Mouse (Mus musculus) mouse embryonic stem cell (cell line): ENCODE results near the gene Pus10.

Source experiments
- in situ Hi-C, 2 experiments: fragments of 300-500 bp; cut with MboI; formaldehyde crosslinking; loops; 1 replicate in 1 of 2; 3 replicates in 1 of 2; pipeline ENCODE4 v1.14.3; 2019 to 2020; ENCODE audit warnings: low sequenced_read_pairs in 2 of 2, low pct_unique_long_range_greater_than_20kb in 1 of 2, mixed read lengths in 1 of 2; ENCODE audit not compliant: unreplicated experiment in 1 of 2

Gene Pus10

GRCm38 (mm10) chr11:23682561-23682960, 17.1 kb downstream of the Pus10 start:
- in situ Hi-C loops: loop anchor here in 1 of 2 experiments (25.0 kb wide), 1 partner anchor 280 kb away; no protein-coding TSS in a partner anchor

- in situ Hi-C loops: loop anchor here in 1 of 2 experiments (25.0 kb wide), 1 partner anchor 276 kb away; no protein-coding TSS in a partner anchor
Observed at GRCm38 (mm10) chr11:23686671-23687070, 21.2 kb downstream of the Pus10 start.

- in situ Hi-C loops: loop anchor here in 1 of 2 experiments (25.0 kb wide), 1 partner anchor 274 kb away; no protein-coding TSS in a partner anchor
Observed at GRCm38 (mm10) chr11:23688060-23688459, 22.6 kb downstream of the Pus10 start.

- in situ Hi-C loops: loop anchor here in 1 of 2 experiments (25.0 kb wide), 1 partner anchor 269 kb away; no protein-coding TSS in a partner anchor
Observed at GRCm38 (mm10) chr11:23693286-23693685, 27.8 kb downstream of the Pus10 start.

- in situ Hi-C loops: loop anchor here in 1 of 2 experiments (25.0 kb wide), 1 partner anchor 266 kb away; no protein-coding TSS in a partner anchor
Observed at GRCm38 (mm10) chr11:23695847-23696246, 30.4 kb downstream of the Pus10 start.

GRCm38 (mm10) chr11:23698526-23698925, 33.1 kb downstream of the Pus10 start:
- in situ Hi-C loops: loop anchor here in 1 of 2 experiments (25.0 kb wide), 1 partner anchor 264 kb away; no protein-coding TSS in a partner anchor

- in situ Hi-C loops: loop anchor here in 1 of 2 experiments (25.0 kb wide), 1 partner anchor 263 kb away; no protein-coding TSS in a partner anchor
Observed at GRCm38 (mm10) chr11:23699414-23700095, 34.1 kb downstream of the Pus10 start.

- in situ Hi-C loops: no loop called here
Observed at GRCm38 (mm10) chr11:23701831-23702230, 36.4 kb downstream of the Pus10 start.

- in situ Hi-C loops: no loop called here
Observed at GRCm38 (mm10) chr11:23704604-23705294, 39.3 kb downstream of the Pus10 start.

- in situ Hi-C loops: no loop called here
Observed at GRCm38 (mm10) chr11:23712299-23712698, 46.8 kb downstream of the Pus10 start.

- in situ Hi-C loops: no loop called here
Observed at GRCm38 (mm10) chr11:23718856-23719255, 53.4 kb downstream of the Pus10 start.

- in situ Hi-C loops: no loop called here
Observed at GRCm38 (mm10) chr11:23719825-23720224, 54.4 kb downstream of the Pus10 start.

GRCm38 (mm10) chr11:23722326-23722725, 56.9 kb downstream of the Pus10 start:
- in situ Hi-C loops: no loop called here

- in situ Hi-C loops: no loop called here
Observed at GRCm38 (mm10) chr11:23725850-23726249, 60.4 kb downstream of the Pus10 start.

GRCm38 (mm10) chr11:23726441-23726840, 61.0 kb downstream of the Pus10 start:
- in situ Hi-C loops: no loop called here

GRCm38 (mm10) chr11:23728186-23728585, 62.7 kb downstream of the Pus10 start:
- in situ Hi-C loops: no loop called here

GRCm38 (mm10) chr11:23730120-23730519, 64.6 kb downstream of the Pus10 start:
- in situ Hi-C loops: no loop called here

GRCm38 (mm10) chr11:23732840-23733239, 67.4 kb downstream of the Pus10 start:
- in situ Hi-C loops: no loop called here

- in situ Hi-C loops: no loop called here
Observed at GRCm38 (mm10) chr11:23734749-23735286, 69.3 kb downstream of the Pus10 start.
